ENCODE assay signal across 21 mouse cellular contexts in the genomic region with DNA sequence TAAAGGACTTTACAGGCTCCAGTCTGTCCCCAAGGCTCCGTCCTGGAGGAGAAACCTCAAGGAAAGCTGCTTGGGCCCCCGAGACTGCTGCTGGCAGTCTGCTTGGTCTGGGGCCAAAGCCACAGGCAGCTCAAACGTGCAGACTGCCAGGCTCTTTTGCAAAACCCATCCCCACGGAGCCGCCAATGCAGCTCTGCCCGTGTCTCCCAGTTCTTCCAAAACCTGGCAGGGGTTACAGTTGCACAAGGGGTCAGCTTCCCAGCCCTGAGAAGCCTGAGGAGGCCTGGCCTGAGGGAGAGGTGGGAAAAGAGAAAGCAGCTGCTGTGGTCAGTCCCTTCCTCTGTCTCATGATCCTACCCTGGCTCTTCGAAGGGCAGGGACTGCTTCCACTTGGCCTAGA. TPM values are rescaled to one million over a fixed set of nuclear protein-coding genes. Genes with fewer than 3 reads are reported as not detected.
A peak's percentile ranks its signal among the peaks of the same experiment; 100 is the strongest.
DNase-seq lines count a peak whose midpoint lies in the region; ATAC-seq lines count a peak whose summit lies in the region.
"Had no signal": no experiment of that assay in that cellular context is flagged by ENCODE, and none has a peak within 500 bp of the region (broad histone marks: within the 10 kb centered on the region; RNA-seq: fewer than 3 reads in every experiment).

No protein-coding gene starts in this region.

- no peaks in the 10 kb centered on the region for H3K9me3 ChIP-seq in embryonic facial prominence, embryonic 14.5 days (ENCODE audit: control insufficient read depth, low read length)
- H3K9me3 ChIP-seq: liver, embryonic 12.5 days; lung, embryonic 15.5 days; megakaryocyte, embryonic 14.5 days; neural tube, embryonic 12.5 days had no signal

- H3K9ac ChIP-seq in embryonic facial prominence, embryonic 14.5 days (ENCODE audit: low read depth, low read length): no peak overlapping the region
- H3K9ac ChIP-seq: forebrain, postnatal 0 days; liver, embryonic 12.5 days; lung, embryonic 15.5 days; neural tube, embryonic 12.5 days had no signal

- H3K4me2 ChIP-seq in embryonic facial prominence, embryonic 14.5 days (ENCODE audit: low read depth, low read length): no peak overlapping the region
- H3K4me2 ChIP-seq: heart, embryonic 11.5 days; liver, embryonic 12.5 days; lung, embryonic 15.5 days; neural tube, embryonic 12.5 days had no signal

- no peak for ATAC-seq in embryonic facial prominence, embryonic 14.5 days (ENCODE audit: low read depth)
- ATAC-seq: forebrain, postnatal 0 days; liver, embryonic 12.5 days had no signal

- peaks cover 16% of the 10 kb centered on the region; the same call in 1 of the 2 replicates for H3K36me3 ChIP-seq in embryonic facial prominence, embryonic 14.5 days (ENCODE audit: control insufficient read depth, insufficient read depth, low read length)
- H3K36me3 ChIP-seq: liver, embryonic 12.5 days; lung, embryonic 15.5 days; neural tube, embryonic 12.5 days had no signal

- H3K27ac ChIP-seq in embryonic facial prominence, embryonic 14.5 days (replicated peaks; ENCODE audit: low read depth, low read length): peak overlapping the region; percentile 54
- H3K27ac ChIP-seq: kidney, postnatal 0 days; liver, embryonic 12.5 days; lung, embryonic 15.5 days; neural tube, embryonic 12.5 days had no signal

- 52% methylated on average over 7 of the region's 7 CpGs for WGBS in embryonic facial prominence, embryonic 14.5 days

- no peak overlapping the region for H3K4me3 ChIP-seq in embryonic facial prominence, embryonic 14.5 days (ENCODE audit: low read depth, low read length)
- H3K4me3 ChIP-seq: erythroblast, embryonic 14.5 days; liver, embryonic 12.5 days; lung, embryonic 15.5 days; megakaryocyte, embryonic 14.5 days; neural tube, embryonic 12.5 days had no signal

- peaks cover 44% of the 10 kb centered on the region for H3K4me1 ChIP-seq in embryonic facial prominence, embryonic 14.5 days (ENCODE audit: control insufficient read depth, insufficient read depth, low read length)

- no peaks in the 10 kb centered on the region for H3K27me3 ChIP-seq in embryonic facial prominence, embryonic 14.5 days (replicated peaks; ENCODE audit: control insufficient read depth, insufficient read depth, low read length)
- H3K27me3 ChIP-seq: lung, embryonic 15.5 days; neural tube, embryonic 12.5 days had no signal

- peak; percentile 45 to 61 for DNase-seq in cerebellum, postnatal 10 days
- DNase-seq in cerebellum, adult 8-10 months: no peak
- peak; percentile 35 for DNase-seq in ovary, postnatal 36 days (ENCODE audit: low spot score)
- DNase-seq in ovary, postnatal 14 days (ENCODE audit: low spot score): no peak
- DNase-seq in embryonic facial prominence, embryonic 14.5 days (ENCODE audit: low spot score): peak; percentile 76
- DNase-seq in urinary bladder, postnatal 14 days (ENCODE audit: low spot score): no peak
- no peak for DNase-seq in layer of hippocampus, postnatal 36 days
- no peak for DNase-seq in thymus, postnatal 4 days
- DNase-seq: cerebellum, adult 11 months; forebrain, postnatal 0 days; gastrocnemius, postnatal 10 days; right cerebral cortex, postnatal 4 days; thymus, adult 2 months had no signal

RNA-seq across cellular contexts. Expression of a gene that starts 56.1 kb away (rescaled TPM):
- 5.5 and 6.1 TPM in 2 replicates for polyA plus RNA-seq in embryonic facial prominence, embryonic 14.5 days (2014; fragmentation: Nextera tagmentation; extraction: Ambion mirVana)
- under 1 TPM; 0.33 to 0.72 TPM for total RNA-seq in layer of hippocampus, postnatal 36 days (2021)
- total RNA-seq: hematopoietic stem cell, adult 5-6 weeks had no signal

Comparison
In these comparisons a context has a peak if more than half of its experiments do, and no peak if none do; other contexts are left out.
1. DNase-seq: peak in cerebellum, postnatal 10 days (2 of 2), ovary, postnatal 36 days (single experiment) and embryonic facial prominence, embryonic 14.5 days (single experiment); none in cerebellum, adult 8-10 months (single experiment), ovary, postnatal 14 days (single experiment), urinary bladder, postnatal 14 days (single experiment), layer of hippocampus, postnatal 36 days (0 of 2) and thymus, postnatal 4 days (single experiment).